Mouse (Mus musculus) midbrain, embryonic 10.5 days (tissue): ENCODE results near the gene Aim2. TPM values are rescaled to one million over a fixed set of nuclear protein-coding genes. Genes with fewer than 3 reads are reported as not detected.

Source experiments
- DNase-seq: peaks from one replicate; pipeline ENCODE4 v3.0.0-alpha.2; 2017; ENCODE audit warnings: low spot score
- H3K27ac ChIP-seq: fragments of 300-500 bp; sonication (generic); replicated peaks from 2 replicates; pipeline ENCODE4 v1.5.1; 2016; ENCODE audit warnings: mild to moderate bottlenecking
- H3K27me3 ChIP-seq: fragments of 300-500 bp; sonication (generic); 2 replicates; pipeline ENCODE4 v1.6.1; 2016; ENCODE audit warnings: low read depth, mild to moderate bottlenecking; ENCODE audit not compliant: poor library complexity, severe bottlenecking
- H3K36me3 ChIP-seq: fragments of 300-500 bp; sonication (generic); 2 replicates; pipeline ENCODE4 v1.6.1; 2016; ENCODE audit warnings: mild to moderate bottlenecking, moderate library complexity
- H3K4me1 ChIP-seq: fragments of 300-500 bp; sonication (generic); 2 replicates; pipeline ENCODE4 v1.6.1; 2016
- H3K4me3 ChIP-seq: fragments of 300-500 bp; sonication (generic); 2 replicates; pipeline ENCODE4 v1.5.1; 2016; ENCODE audit warnings: mild to moderate bottlenecking, moderate library complexity
- H3K9me3 ChIP-seq: fragments of 300-500 bp; sonication (generic); replicated peaks from 2 replicates; pipeline ENCODE4 v1.6.1; 2016; ENCODE audit warnings: mild to moderate bottlenecking
- WGBS: fragments of 180-500 bp; shearing (Covaris S2); methylation state at CpG from one replicate; pipeline ENCODE4 v1.1.7; 2016; 5-methylcytosine and 5-hydroxymethylcytosine counted together
- polyA plus RNA-seq: library from polyadenylated mRNA; unstranded; fragments of >200 nt; fragmentation: Nextera tagmentation; extraction: Ambion mirVana; gene quantifications from 2 replicates; pipeline ENCODE4 v1.2.1, GENCODE M21; 2016

Gene Aim2
- polyA plus RNA-seq, 1 experiment from 2014 or later: 6.7 TPM

DNA sequence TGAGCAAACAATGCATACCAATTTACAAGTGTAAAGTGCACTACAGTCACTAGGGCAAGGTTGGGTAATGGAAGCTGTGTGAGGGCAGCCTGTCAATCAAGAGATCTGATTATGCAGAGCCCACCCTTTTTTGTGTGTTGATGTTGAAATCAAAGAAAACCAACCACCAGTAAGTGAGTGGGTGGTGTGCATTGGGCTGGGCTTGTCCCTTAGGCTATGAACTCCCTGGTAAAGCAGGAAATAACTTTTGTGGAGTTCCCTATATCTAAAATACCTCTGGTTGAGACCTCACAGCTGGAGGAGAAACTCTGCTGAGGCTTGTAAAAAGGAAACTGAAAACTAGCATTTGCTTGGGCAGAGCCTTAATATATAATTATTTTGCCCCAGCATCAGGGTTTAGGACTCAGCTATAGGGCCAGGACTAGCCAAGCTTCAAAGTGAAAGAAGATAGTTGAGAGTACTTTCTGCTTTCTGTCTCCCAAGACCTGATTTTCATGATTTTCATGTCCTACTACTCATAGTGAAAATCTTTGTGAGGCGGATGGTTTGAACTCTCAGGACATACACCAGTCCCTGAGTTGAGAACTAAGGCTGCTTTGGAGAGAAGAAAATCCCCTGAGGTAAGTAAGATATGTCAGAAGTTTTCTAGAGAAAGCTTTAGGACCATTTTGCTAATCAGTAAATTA, 68.4 kb downstream of the Aim2 start:
- 81% methylated on average over 1 of the region's 1 CpGs for whole genome bisulfite sequencing
- Histone ChIP-seq H3K9me3 (no peaks in the 10 kb centered on the region), H3K27ac (no peak overlapping the region), H3K27me3 (no peaks in the 10 kb centered on the region), H3K4me3 (no peak overlapping the region), H3K4me1 (no peaks in the 10 kb centered on the region), H3K36me3 (peaks cover 8% of the 10 kb centered on the region)
- DNase-seq: no peak

- H3K9me3 ChIP-seq: no peaks in the 10 kb centered on the region
- WGBS: 87% methylated on average over 6 of the region's 6 CpGs
Measured at GRCm38 (mm10) chr1:173420374-173420773, 69.7 kb downstream of the Aim2 start.

GRCm38 (mm10) chr1:173426345-173426744, 75.7 kb downstream of the Aim2 start:
- H3K4me1 ChIP-seq: no peaks in the 10 kb centered on the region
- H3K27ac ChIP-seq: no peak overlapping the region
- H3K36me3 ChIP-seq: peaks cover 16% of the 10 kb centered on the region; the same call in 1 of the 2 replicates
- H3K9me3 ChIP-seq: no peaks in the 10 kb centered on the region
- no peak for DNase-seq
- 87% methylated on average over 2 of the region's 2 CpGs for WGBS
- no peaks in the 10 kb centered on the region for H3K27me3 ChIP-seq
- H3K4me3 ChIP-seq: no peak overlapping the region

More at GRCm38 (mm10) chr1:173420374-173420773, 69.7 kb downstream of the Aim2 start:
- H3K4me1 ChIP-seq: no peaks in the 10 kb centered on the region
- no peak overlapping the region for H3K4me3 ChIP-seq
- no peak overlapping the region for H3K27ac ChIP-seq
- no peaks in the 10 kb centered on the region for H3K27me3 ChIP-seq
- H3K36me3 ChIP-seq: peaks cover 8% of the 10 kb centered on the region
- DNase-seq: no peak

DNA sequence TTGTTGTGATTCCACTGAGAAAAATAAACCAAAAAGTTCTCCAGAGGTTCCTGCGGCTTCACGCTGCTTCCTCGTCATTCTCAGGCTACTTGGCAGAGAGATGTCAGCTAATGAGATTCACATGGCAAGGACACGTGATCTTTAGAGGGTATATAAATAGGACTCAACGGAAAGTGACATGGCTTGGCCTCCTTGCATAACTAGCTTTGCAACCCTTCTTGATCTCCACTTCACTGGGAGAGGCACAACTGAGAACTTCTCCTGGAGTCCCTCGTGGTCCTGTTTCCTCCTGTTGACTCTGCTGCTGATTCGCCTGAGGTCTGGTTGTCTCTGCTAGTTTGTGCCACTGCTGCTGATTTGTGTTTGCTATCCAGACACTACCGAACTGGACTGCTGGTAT, 76.7 kb downstream of the Aim2 start:
- Histone ChIP-seq H3K9me3 (no peaks in the 10 kb centered on the region), H3K4me1 (no peaks in the 10 kb centered on the region), H3K27ac (no peak overlapping the region), H3K27me3 (no peaks in the 10 kb centered on the region), H3K36me3 (peaks cover 16% of the 10 kb centered on the region; the same call in 1 of the 2 replicates), H3K4me3 (no peak overlapping the region)
- WGBS: 85% methylated on average over 8 of the region's 8 CpGs
- DNase-seq: no peak

GRCm38 (mm10) chr1:173429995-173430699, 79.5 kb downstream of the Aim2 start:
- H3K4me3 ChIP-seq: no peak overlapping the region
- H3K4me1 ChIP-seq: no peaks in the 10 kb centered on the region
- H3K36me3 ChIP-seq: peaks cover 16% of the 10 kb centered on the region; the same call in 1 of the 2 replicates
- no peak for DNase-seq
- no peaks in the 10 kb centered on the region for H3K27me3 ChIP-seq
- no peak overlapping the region for H3K27ac ChIP-seq
- WGBS: 91% methylated on average over 5 of the region's 5 CpGs
- H3K9me3 ChIP-seq: no peaks in the 10 kb centered on the region

GRCm38 (mm10) chr1:173432411-173432810, 81.7 kb downstream of the Aim2 start:
- no peak for DNase-seq
- Histone ChIP-seq H3K9me3 (no peaks in the 10 kb centered on the region), H3K27me3 (no peaks in the 10 kb centered on the region), H3K27ac (no peak overlapping the region), H3K36me3 (peaks cover 14% of the 10 kb centered on the region; the same call in 1 of the 2 replicates), H3K4me1 (no peaks in the 10 kb centered on the region), H3K4me3 (no peak overlapping the region)
- WGBS: 87% methylated on average over 2 of the region's 2 CpGs

- 87% methylated on average over 6 of the region's 6 CpGs for WGBS
Measured at GRCm38 (mm10) chr1:173437161-173437953, 86.7 kb downstream of the Aim2 start.

GRCm38 (mm10) chr1:173440681-173441080, 90.0 kb downstream of the Aim2 start:
- 88% methylated on average over 1 of the region's 1 CpGs for WGBS
- DNase-seq: no peak
- H3K36me3 ChIP-seq: peaks cover 4% of the 10 kb centered on the region; the same call in 1 of the 2 replicates
- no peaks in the 10 kb centered on the region for H3K9me3 ChIP-seq
- H3K27ac ChIP-seq: no peak overlapping the region
- H3K4me3 ChIP-seq: no peak overlapping the region
- H3K4me1 ChIP-seq: no peaks in the 10 kb centered on the region
- H3K27me3 ChIP-seq: no peaks in the 10 kb centered on the region

More at GRCm38 (mm10) chr1:173437161-173437953, 86.7 kb downstream of the Aim2 start:
- no peak overlapping the region for H3K27ac ChIP-seq
- no peak for DNase-seq
- no peaks in the 10 kb centered on the region for H3K36me3 ChIP-seq
- H3K4me3 ChIP-seq: no peak overlapping the region
- no peaks in the 10 kb centered on the region for H3K27me3 ChIP-seq
- H3K4me1 ChIP-seq: no peaks in the 10 kb centered on the region
- no peaks in the 10 kb centered on the region for H3K9me3 ChIP-seq

DNA sequence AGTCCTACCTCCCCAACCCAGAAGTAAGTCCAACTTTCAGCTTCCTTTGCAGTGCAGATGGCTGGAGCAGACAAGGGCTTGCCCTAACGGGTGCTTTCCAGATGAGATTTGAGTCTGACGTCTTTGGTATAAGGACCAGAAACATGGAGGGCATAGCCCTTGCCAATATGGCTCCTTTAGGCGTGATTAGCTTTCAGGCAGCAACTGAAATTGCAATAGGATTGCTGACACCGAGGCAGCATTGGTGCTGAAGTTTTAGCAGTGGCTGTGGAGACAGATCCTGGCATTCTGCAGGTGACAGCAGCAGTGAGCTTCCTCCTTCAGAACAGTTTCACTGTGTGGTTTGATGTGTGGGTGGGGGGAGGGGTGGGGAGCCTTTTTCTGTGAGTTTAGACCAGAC, 90.5 kb downstream of the Aim2 start:
- H3K4me3 ChIP-seq: no peak overlapping the region
- no peak overlapping the region for H3K27ac ChIP-seq
- no peaks in the 10 kb centered on the region for H3K9me3 ChIP-seq
- WGBS: 81% methylated on average over 4 of the region's 4 CpGs
- DNase-seq: no peak
- H3K4me1 ChIP-seq: no peaks in the 10 kb centered on the region
- H3K27me3 ChIP-seq: no peaks in the 10 kb centered on the region
- H3K36me3 ChIP-seq: peaks cover 4% of the 10 kb centered on the region; the same call in 1 of the 2 replicates

- no peak for DNase-seq
- no peaks in the 10 kb centered on the region for H3K9me3 ChIP-seq
- H3K36me3 ChIP-seq: peaks cover 6% of the 10 kb centered on the region; the same call in 1 of the 2 replicates
- no peak overlapping the region for H3K27ac ChIP-seq
- H3K4me3 ChIP-seq: no peak overlapping the region
- H3K27me3 ChIP-seq: no peaks in the 10 kb centered on the region
- H3K4me1 ChIP-seq: no peaks in the 10 kb centered on the region
- WGBS: 94% methylated on average over 1 of the region's 1 CpGs
Measured at GRCm38 (mm10) chr1:173443061-173443460, 92.4 kb downstream of the Aim2 start.

DNA sequence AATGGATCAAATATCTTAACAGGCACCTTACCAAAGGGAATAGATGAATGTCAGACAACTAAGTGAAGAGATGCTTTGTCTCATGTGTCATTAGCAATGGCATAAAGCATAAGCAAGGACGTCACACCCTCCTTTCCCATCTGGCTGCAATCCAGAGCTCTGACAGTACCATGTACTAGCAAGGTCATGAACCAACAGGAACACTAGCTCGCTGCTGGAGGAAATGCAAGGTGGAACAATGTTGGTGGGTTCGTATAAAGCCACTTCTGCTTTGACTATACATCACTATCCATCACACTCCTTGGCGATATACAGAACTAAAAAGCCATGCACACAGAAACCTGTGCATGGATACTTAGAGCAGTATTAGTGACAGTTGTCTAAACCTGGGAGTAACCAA, 96.4 kb downstream of the Aim2 start:
- DNase-seq: no peak
- peaks cover 6% of the 10 kb centered on the region; the same call in 1 of the 2 replicates for H3K36me3 ChIP-seq
- no peaks in the 10 kb centered on the region for H3K9me3 ChIP-seq
- H3K4me3 ChIP-seq: no peak overlapping the region
- no peak overlapping the region for H3K27ac ChIP-seq
- 87% methylated on average over 4 of the region's 4 CpGs for WGBS
- no peaks in the 10 kb centered on the region for H3K4me1 ChIP-seq
- no peaks in the 10 kb centered on the region for H3K27me3 ChIP-seq

- H3K9me3 ChIP-seq: no peaks in the 10 kb centered on the region
- H3K4me3 ChIP-seq: no peak overlapping the region
- no peaks in the 10 kb centered on the region for H3K4me1 ChIP-seq
- H3K27ac ChIP-seq: no peak overlapping the region
- H3K36me3 ChIP-seq: peaks cover 6% of the 10 kb centered on the region; the same call in 1 of the 2 replicates
- no peaks in the 10 kb centered on the region for H3K27me3 ChIP-seq
- 89% methylated on average over 4 of the region's 4 CpGs for WGBS
- DNase-seq: no peak
Measured at GRCm38 (mm10) chr1:173450621-173451020, 99.9 kb downstream of the Aim2 start.
